Mouse (Mus musculus) Patski (cell line): ENCODE measurements around the gene Ano6. TPM values are rescaled to one million over a fixed set of nuclear protein-coding genes. Genes with fewer than 3 reads are reported as not detected.

Experiments used
- ATAC-seq: fragments of 100-300 bp; one replicate; pipeline ENCODE4 v1.8.0; 2021
- CTCF ChIA-PET: fragments of 350-600 bp; sonication (Branson Sonifier 250); formaldehyde crosslinking; loops from one replicate; lab custom pipeline; 2022; ENCODE audit warnings: inconsistent platforms; lab: Charles Lee
- POLR2A ChIA-PET: fragments of 350-600 bp; sonication (Branson Sonifier 250); formaldehyde crosslinking; loops from one replicate; lab custom pipeline; 2022; ENCODE audit warnings: antibody characterized with exemption, inconsistent platforms; lab: Charles Lee
- DNase-seq: peaks from one replicate; pipeline ENCODE4 v3.0.0-alpha.2; 2011; ENCODE audit warnings: low read depth, low spot score
- H3K27me3 ChIP-seq: fragments of 371-371 bp; one replicate; pipeline ENCODE4 v1.5.1; 2021
- CTCF ChIP-seq: fragments of 100-300 bp; IDR thresholded peaks from one replicate; pipeline ENCODE4 v1.5.1; 2021
- in situ Hi-C: fragments of 300-500 bp; cut with MboI; formaldehyde crosslinking; loops from 3 replicates; pipeline ENCODE4 v1.11.1; 2018; ENCODE audit warnings: low pct_unique_long_range_greater_than_20kb, mixed read lengths
- polyA plus RNA-seq: library from polyadenylated mRNA; unstranded; gene quantifications from one replicate; pipeline ENCODE4 v1.2.3, GENCODE M21; 2021

The Ano6 gene
- polyA plus RNA-seq, 1 experiment from 2014 or later = 184 TPM

GRCm38 (mm10) chr15:95884658-95885620, 94.3 kb downstream of the Ano6 start:
- no peak for DNase-seq
- CTCF ChIA-PET = interaction anchor here (1.2 to 2.0 kb wide), 2 partner anchors 43 to 92 kb away, joined by 3 to 4 read pairs; no protein-coding TSS in a partner anchor
- ATAC-seq = no peak
- TF ChIP-seq CTCF = no peak
- POLR2A ChIA-PET = no interaction called here
- in situ Hi-C loops = no loop called here
- H3K27me3 ChIP-seq = no peaks in the 10 kb centered on the region

- in situ Hi-C loops = no loop called here
- POLR2A ChIA-PET = interaction anchor here (0.6 kb wide), 1 partner anchor 100 kb away, joined by 3 read pairs; no protein-coding TSS in a partner anchor
Observed at GRCm38 (mm10) chr15:95885953-95886820, 95.5 kb downstream of the Ano6 start.

GRCm38 (mm10) chr15:95887365-95887764, 96.7 kb downstream of the Ano6 start:
- in situ Hi-C loops = no loop called here
- peak; percentile 93 for ATAC-seq
- CTCF ChIA-PET = interaction anchor here (1.3 kb wide), 1 partner anchor 17 kb away, joined by 5 read pairs; no protein-coding TSS in a partner anchor

More at GRCm38 (mm10) chr15:95885953-95886820, 95.5 kb downstream of the Ano6 start:
- ATAC-seq = no peak
- no peaks in the 10 kb centered on the region for H3K27me3 ChIP-seq
- TF ChIP-seq CTCF = no peak
- no peak for DNase-seq
- CTCF ChIA-PET = interaction anchor here (1.3 to 2.0 kb wide), 2 partner anchors 16 to 44 kb away, joined by 4 to 5 read pairs; no protein-coding TSS in a partner anchor

GRCm38 (mm10) chr15:95888556-95888955, 97.9 kb downstream of the Ano6 start:
- in situ Hi-C loops = no loop called here
- ATAC-seq (no peak), DNase-seq (no peak)
- ChIA-PET CTCF (no interaction called here), POLR2A (no interaction called here)
- no peak for TF ChIP-seq CTCF
- no peaks in the 10 kb centered on the region for H3K27me3 ChIP-seq

More at GRCm38 (mm10) chr15:95887365-95887764, 96.7 kb downstream of the Ano6 start:
- DNase-seq = no peak
- no peak for TF ChIP-seq CTCF
- no peaks in the 10 kb centered on the region for H3K27me3 ChIP-seq
- POLR2A ChIA-PET = no interaction called here

GRCm38 (mm10) chr15:95890368-95890767, 99.7 kb downstream of the Ano6 start:
- no peak for ATAC-seq
- H3K27me3 ChIP-seq = no peaks in the 10 kb centered on the region
- no peak for TF ChIP-seq CTCF
- DNase-seq = no peak
- ChIA-PET CTCF (interaction anchor here (1.5 kb wide), 1 partner anchor 116 kb away, joined by 3 read pairs; no protein-coding TSS in a partner anchor), POLR2A (no interaction called here)
- in situ Hi-C loops = no loop called here

- CTCF ChIA-PET = no interaction called here
- ATAC-seq = no peak
- no peak for TF ChIP-seq CTCF
- POLR2A ChIA-PET = no interaction called here
- no peaks in the 10 kb centered on the region for H3K27me3 ChIP-seq
- no peak for DNase-seq
- in situ Hi-C loops = no loop called here
Observed at GRCm38 (mm10) chr15:95892171-95892570, 101.5 kb downstream of the Ano6 start.

GRCm38 (mm10) chr15:95892929-95893328, 102.3 kb downstream of the Ano6 start:
- no peaks in the 10 kb centered on the region for H3K27me3 ChIP-seq
- ATAC-seq = no peak
- DNase-seq = no peak
- CTCF ChIA-PET = no interaction called here
- in situ Hi-C loops = no loop called here
- no peak for TF ChIP-seq CTCF
- POLR2A ChIA-PET = no interaction called here

- no peaks in the 10 kb centered on the region for H3K27me3 ChIP-seq
- in situ Hi-C loops = no loop called here
- ChIA-PET CTCF (no interaction called here), POLR2A (no interaction called here)
- no peak for DNase-seq
- ATAC-seq = no peak
- TF ChIP-seq CTCF = no peak
Observed at GRCm38 (mm10) chr15:95895699-95896098, 105.1 kb downstream of the Ano6 start.

- H3K27me3 ChIP-seq = no peaks in the 10 kb centered on the region
- ChIA-PET CTCF (no interaction called here), POLR2A (no interaction called here)
- ATAC-seq (no peak), DNase-seq (no peak)
- in situ Hi-C loops = no loop called here
- TF ChIP-seq CTCF = no peak
Observed at GRCm38 (mm10) chr15:95897653-95898052, 107.0 kb downstream of the Ano6 start.

GRCm38 (mm10) chr15:95898438-95898837, 107.8 kb downstream of the Ano6 start:
- CTCF ChIA-PET = no interaction called here
- POLR2A ChIA-PET = no interaction called here
- in situ Hi-C loops = no loop called here
- ATAC-seq (no peak), DNase-seq (no peak)
- H3K27me3 ChIP-seq = no peaks in the 10 kb centered on the region
- TF ChIP-seq CTCF = no peak
